In genomic region chr5:96810620-96811019, GRCm38 (mm10) we compare ENCODE assay signal across 12 mouse cellular contexts. TPM values are rescaled to one million over a fixed set of nuclear protein-coding genes. Genes with fewer than 3 reads are reported as not detected.
DNase-seq lines count a peak whose midpoint lies in the region; TF ChIP-seq lines count a peak whose summit lies in the region.
"Had no signal": no experiment of that assay in that cellular context is flagged by ENCODE, and none has a peak within 500 bp of the region (broad histone marks: within the 10 kb centered on the region; RNA-seq: fewer than 3 reads in every experiment).

No protein-coding gene starts in this region.

- DNase-seq in frontal cortex, adult 2 months (ENCODE audit: extremely low spot score in 1 of 2, low spot score in 1 of 2): peak; percentile 6 to 21
- DNase-seq in frontal cortex, postnatal 10 days (ENCODE audit: low spot score in 2 of 2): no peak
- DNase-seq in kidney, postnatal 10 days: peak; percentile 22
- no peak for DNase-seq in kidney, adult 18-20 months
- DNase-seq in right cerebral cortex, adult 2 months (ENCODE audit: low spot score in 2 of 2): peak; percentile 27 to 33
- no peak for DNase-seq in right cerebral cortex, adult 18-20 months
- DNase-seq in brain, embryonic 14.5 days (ENCODE audit: low read depth): peak; percentile 67
- DNase-seq: adrenal gland, postnatal 10 days; cerebellum, adult 11 months; liver; retina, postnatal 1 day; thymus, postnatal 14 days had no signal

- no peak for TF ChIP-seq CTCF in brain, embryonic 14.5 days (IDR thresholded peaks at IDR 0.05; ENCODE audit: borderline replicate concordance, extremely low read depth, insufficient read depth, insufficient read length)

- TF ChIP-seq POLR2A in brain, embryonic 14.5 days (IDR thresholded peaks at IDR 0.05; ENCODE audit: borderline replicate concordance, extremely low read depth, insufficient read depth, insufficient read length, poor library complexity, severe bottlenecking): no peak

RNA-seq across cellular contexts. Expression of gene Anxa3, which starts 17.5 kb away (rescaled TPM):
- polyA plus RNA-seq in frontal cortex, adult 2 months (2012; rRNA removed): 18.5 and 25.7 TPM in 2 replicates
- 16.0 and 19.7 TPM in 2 replicates for polyA plus RNA-seq in brain, embryonic 14.5 days (2012; rRNA removed)

Comparison
In these comparisons a context has a peak if more than half of its experiments do, and no peak if none do; other contexts are left out.
1. DNase-seq: peak in frontal cortex, adult 2 months (2 of 2), kidney, postnatal 10 days (single experiment), right cerebral cortex, adult 2 months (2 of 2) and brain, embryonic 14.5 days (single experiment); none in frontal cortex, postnatal 10 days (0 of 2), kidney, adult 18-20 months (single experiment) and right cerebral cortex, adult 18-20 months (single experiment).